Mouse (Mus musculus) layer of hippocampus, adult 2 months (tissue): Measurements from ENCODE around the gene Dido1. TPM values are rescaled to one million over a fixed set of nuclear protein-coding genes. Genes with fewer than 3 reads are reported as not detected.
A peak's percentile ranks its signal among the peaks of the same experiment; 100 is the strongest.

Experiments used
- DNase-seq, 2 experiments: peaks; one replicate each; pipeline ENCODE4 v3.0.0; 2022; ENCODE audit warnings: low spot score in 2 of 2
- H3K27ac ChIP-seq: fragments of 200-600 bp; 2 replicates; pipeline ENCODE4 v1.8.1; 2022
- H3K4me3 ChIP-seq: fragments of 200-600 bp; 2 replicates; pipeline ENCODE4 v1.8.1; 2022; ENCODE audit warnings: mild to moderate bottlenecking
- CTCF ChIP-seq: fragments of 200-600 bp; conservative IDR thresholded peaks from 2 replicates; pipeline ENCODE4 v1.8.1; 2022; ENCODE audit warnings: antibody characterized with exemption, mild to moderate bottlenecking, moderate library complexity
- long read RNA-seq, 2 experiments: library from polyadenylated mRNA; stranded (forward); transcript quantifications; one replicate each; pipeline ENCODE4 v2.0.0; 2021; ENCODE audit warnings: borderline mapping rate in 2 of 2
- total RNA-seq, 2 experiments: library from RNA; stranded (reverse); gene quantifications; 2 replicates each; pipeline ENCODE4 v1.2.3; 2021

Gene Dido1
- 10 to 100 TPM; 58.3 to 60.7 TPM for total RNA-seq
- long read RNA-seq, experiment 1, full-length matches to known transcripts: 3 of 26 reads
- long read RNA-seq, experiment 1, partial matches to known transcripts: 14 of 26 reads
- long read RNA-seq, experiment 1, other reads (novel, unspliced or antisense): 9 of 26 reads
- long read RNA-seq, experiment 2, full-length matches to known transcripts: 9 of 30 reads
- long read RNA-seq, experiment 2, partial matches to known transcripts: 6 of 30 reads
- long read RNA-seq, experiment 2, other reads (novel, unspliced or antisense): 15 of 30 reads

DNA sequence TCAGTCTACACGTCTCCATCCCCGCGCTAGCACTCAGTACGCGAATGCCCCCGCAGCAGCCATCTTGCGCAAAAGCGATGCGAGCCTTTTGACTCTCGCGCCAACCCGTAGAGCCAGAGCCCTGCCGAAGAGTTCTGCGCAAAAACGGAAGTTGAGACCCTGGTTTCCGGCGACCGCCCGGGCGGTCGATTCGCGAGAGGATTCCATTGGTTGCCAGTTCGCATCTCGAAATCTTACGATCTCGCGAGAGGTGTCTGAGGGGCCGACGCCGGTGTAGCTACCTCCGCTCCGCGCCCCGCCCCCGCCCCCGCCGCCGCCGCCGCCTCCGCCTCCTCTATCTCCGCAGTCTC lies at the start of gene Dido1, which contains the start of gene Gid8:
Gene Dido1, minus strand, starts transcription at position 77 of the 350 bp plus-strand sequence.
Gene Gid8, plus strand, starts transcription at position 195 of the 350 bp plus-strand sequence.
- DNase-seq: peak; percentile 95 to 96
- no peak for TF ChIP-seq CTCF
- Histone ChIP-seq H3K4me3 (peak within 1 kb of the TSS; percentile 99), H3K27ac (peak within 1 kb of the TSS; percentile 99)

DNA sequence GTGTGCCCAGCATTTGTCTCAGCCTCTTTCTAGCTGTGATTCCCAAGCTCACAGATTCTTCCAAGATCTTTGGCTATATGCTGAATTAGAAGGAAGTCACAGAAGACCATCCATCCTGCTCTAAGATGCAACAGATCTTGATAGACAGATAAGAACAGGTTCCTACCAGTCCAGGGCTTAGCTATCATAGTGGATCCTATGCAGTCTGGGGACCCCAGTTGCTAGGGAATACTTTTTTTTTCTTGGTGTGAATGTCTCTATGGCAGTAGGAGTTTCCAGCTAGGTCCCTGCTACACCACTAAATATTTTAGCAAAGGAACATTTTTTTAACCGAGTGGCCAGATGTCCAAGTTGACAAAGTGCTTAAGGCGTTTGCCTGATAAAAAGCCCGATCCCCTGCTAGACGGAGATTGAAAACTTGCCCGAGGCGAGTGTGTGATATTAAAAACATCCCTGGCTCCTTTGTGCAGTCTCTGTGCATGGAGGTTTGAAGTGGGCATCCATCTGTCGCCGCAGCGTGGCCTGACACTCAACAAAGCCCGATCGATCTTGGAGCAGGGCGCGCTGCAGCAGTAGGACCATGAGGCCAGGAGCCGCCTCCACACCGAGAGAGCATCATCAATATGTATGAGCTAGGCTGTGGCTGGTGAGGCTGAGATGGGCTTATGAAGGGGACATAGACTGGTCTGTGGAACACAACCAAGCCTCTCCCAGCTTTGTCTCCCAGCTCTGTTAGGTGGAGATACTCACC lies 48.9 kb upstream of the Dido1 start:
- TF ChIP-seq CTCF: no peak
- no peak overlapping the region for H3K4me3 ChIP-seq
- DNase-seq: no peak
- H3K27ac ChIP-seq: no peak overlapping the region

DNA sequence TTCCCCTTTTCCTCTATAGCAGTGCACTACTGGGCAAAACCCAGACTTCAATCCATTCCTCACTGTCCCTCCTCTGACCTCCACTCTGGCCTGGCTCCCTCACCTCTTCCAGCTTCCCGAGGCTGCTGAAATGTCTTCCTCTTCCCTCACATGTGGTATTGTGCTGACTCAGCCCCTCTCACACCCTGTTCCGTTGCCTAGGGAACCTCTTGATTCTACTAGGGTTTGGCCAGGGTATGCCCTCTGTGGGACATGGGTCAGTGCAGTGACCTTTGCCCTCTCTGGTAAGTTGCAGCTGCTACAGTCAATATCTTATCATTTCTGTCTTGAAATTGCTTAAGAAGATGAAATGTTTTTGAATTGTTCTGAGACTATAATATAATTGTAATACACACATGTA lies 47.0 kb upstream of the Dido1 start:
- no peak for TF ChIP-seq CTCF
- H3K27ac ChIP-seq: no peak overlapping the region
- DNase-seq: no peak
- no peak overlapping the region for H3K4me3 ChIP-seq

DNA sequence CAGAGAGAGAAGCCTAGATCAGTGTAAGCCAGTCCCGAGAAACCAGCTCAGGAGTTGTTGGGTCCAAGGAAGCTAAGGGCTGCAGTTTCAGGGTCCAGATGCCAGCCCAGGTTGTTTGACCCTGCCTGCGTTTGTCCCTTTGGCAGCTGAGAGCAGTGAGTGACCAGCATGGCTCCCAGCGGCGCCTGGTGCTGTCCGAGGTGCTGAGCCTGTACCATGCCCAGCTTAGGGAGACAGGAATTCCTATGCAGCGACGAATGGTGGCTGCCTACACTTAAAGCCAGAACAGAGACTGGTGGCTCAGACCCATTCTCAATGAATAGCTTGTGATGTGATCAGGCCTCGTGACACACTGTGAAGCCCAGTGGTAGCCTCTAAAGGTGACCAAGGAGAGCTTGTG lies 46.1 kb upstream of the Dido1 start:
- TF ChIP-seq CTCF: no peak
- DNase-seq: no peak
- Histone ChIP-seq H3K27ac (no peak overlapping the region), H3K4me3 (no peak overlapping the region)

DNA sequence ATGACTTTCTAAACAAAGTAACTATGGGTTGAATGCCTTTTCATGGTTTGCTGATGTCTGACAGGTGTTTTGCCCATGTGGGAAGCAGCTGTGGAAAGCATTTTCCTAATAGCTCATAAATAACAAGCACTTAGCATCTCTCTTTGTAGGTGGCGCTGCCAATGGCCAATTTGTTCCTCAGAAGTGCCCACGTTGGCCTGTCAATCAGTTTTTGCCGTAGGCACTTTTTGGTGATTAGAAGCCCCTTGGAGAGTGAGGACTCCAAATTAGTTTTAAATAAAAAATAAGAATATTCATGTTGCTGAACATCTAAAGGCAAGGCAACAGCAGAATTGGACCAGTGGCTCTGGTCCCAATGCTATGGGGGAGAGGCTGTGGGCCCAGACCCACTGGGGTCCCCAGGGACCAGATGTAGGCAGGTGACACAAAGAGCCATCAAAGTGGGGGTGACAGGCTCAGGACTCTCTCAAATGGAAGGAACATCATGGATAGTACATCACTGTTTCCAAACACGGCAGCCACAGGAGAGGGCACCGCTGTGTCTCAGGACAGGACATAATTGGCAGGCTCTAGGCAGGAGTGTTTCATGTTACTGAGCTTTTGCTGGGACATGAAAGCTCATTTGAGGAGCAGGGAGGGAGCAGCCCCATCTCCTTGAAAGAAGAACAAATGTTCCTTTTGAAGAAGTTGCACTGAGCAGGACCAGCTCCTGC lies 45.3 kb upstream of the Dido1 start:
- H3K4me3 ChIP-seq: no peak overlapping the region
- no peak for TF ChIP-seq CTCF
- no peak overlapping the region for H3K27ac ChIP-seq
- no peak for DNase-seq

GRCm38 (mm10) chr2:180748904-180749303 lies 39.1 kb upstream of the Dido1 start:
- Histone ChIP-seq H3K27ac (no peak overlapping the region), H3K4me3 (no peak overlapping the region)
- no peak for TF ChIP-seq CTCF
- no peak for DNase-seq

- no peak overlapping the region for H3K4me3 ChIP-seq
- no peak for TF ChIP-seq CTCF
- H3K27ac ChIP-seq: no peak overlapping the region
- DNase-seq: no peak
Measured at GRCm38 (mm10) chr2:180746569-180747192, 36.9 kb upstream of the Dido1 start.

DNA sequence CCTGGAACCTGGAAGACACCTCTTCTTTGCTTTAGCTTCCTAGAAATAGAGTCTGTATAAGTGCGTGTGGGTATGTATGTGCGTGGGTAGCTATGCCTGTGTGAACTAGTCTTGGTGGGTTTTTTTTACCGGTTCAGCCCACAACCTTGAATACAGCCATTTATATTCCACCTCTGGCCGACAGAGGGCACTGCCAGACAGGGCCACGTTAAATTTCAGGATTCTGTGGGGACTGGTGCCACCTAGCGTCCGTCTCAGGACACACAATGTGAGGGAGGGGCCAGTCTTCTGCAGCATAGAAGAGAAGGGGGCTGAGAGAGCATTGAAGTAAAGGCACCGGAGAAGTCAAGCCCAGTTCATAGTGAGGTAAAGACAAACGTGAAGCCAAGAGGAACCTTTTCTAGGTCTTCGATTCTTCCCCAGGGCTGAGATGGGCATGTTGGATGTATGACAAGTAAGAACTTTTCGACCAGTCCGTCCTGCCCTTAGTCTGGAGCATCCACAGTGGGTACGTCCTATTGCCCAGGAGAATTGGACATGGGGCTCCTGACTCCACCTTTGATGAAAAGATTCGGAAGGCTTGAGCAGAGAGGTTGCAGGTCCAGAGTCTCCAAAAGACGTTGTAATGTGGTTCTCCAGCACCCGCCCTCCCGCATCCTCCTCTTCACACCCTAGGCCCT lies 35.6 kb upstream of the Dido1 start:
- peak; percentile 99; the same call in 1 of the 2 replicates for TF ChIP-seq CTCF
- Histone ChIP-seq H3K27ac (no peak overlapping the region), H3K4me3 (no peak overlapping the region)
- DNase-seq: peak; percentile 79 to 91

GRCm38 (mm10) chr2:180743321-180743720 lies 33.5 kb upstream of the Dido1 start:
- no peak overlapping the region for H3K4me3 ChIP-seq
- no peak for DNase-seq
- no peak overlapping the region for H3K27ac ChIP-seq
- no peak for TF ChIP-seq CTCF

GRCm38 (mm10) chr2:180742820-180743219 lies 33.0 kb upstream of the Dido1 start:
- no peak overlapping the region for H3K27ac ChIP-seq
- H3K4me3 ChIP-seq: no peak overlapping the region
- TF ChIP-seq CTCF: no peak
- no peak for DNase-seq

DNA sequence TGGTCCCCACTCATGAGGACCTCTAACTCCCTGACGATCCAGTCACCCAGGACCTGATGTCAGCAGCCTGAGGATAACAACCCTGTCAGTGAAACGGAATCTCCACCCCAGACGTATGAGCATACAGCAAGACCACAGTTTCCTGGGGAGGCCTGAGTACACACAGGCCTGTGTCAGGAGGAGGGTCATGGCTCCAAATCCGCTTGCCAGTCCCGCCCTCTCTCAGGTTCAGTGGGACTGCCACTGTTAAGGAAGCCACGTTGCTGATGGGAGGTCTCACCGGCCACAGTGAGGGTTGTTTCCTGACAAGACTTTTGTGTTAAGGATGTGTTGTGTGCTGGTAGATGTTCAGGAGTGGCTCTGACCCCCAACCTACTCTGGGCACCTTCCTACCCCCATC lies 31.6 kb upstream of the Dido1 start:
- TF ChIP-seq CTCF: no peak
- Histone ChIP-seq H3K27ac (no peak overlapping the region), H3K4me3 (no peak overlapping the region)
- DNase-seq: no peak

DNA sequence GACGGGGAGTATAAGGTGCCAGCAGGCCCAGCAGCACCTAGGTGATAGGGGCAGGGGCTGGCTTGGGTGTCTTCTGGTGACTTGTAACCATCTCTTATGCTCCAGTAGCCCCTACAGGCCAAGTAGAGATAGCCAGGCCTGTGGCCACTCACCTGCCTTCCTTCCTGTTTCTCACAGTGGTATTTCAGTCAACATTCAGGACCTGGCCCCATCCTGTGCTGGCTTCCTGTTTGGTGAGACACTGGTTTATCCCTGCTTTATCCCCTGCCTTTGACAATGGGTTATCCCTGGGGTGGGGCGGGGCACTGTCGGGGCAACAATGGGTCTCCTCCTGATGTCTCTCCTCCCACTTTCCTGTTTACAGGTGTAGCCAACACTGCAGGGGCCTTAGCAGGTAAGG lies 30.6 kb upstream of the Dido1 start:
- DNase-seq: no peak
- H3K4me3 ChIP-seq: no peak overlapping the region
- no peak overlapping the region for H3K27ac ChIP-seq
- no peak for TF ChIP-seq CTCF
